In genomic region chrX:70327656-70328055, GRCm38 (mm10) we compare ENCODE assay signal across 18 mouse cellular contexts.
"Had no signal": no experiment of that assay in that cellular context is flagged by ENCODE, and none has a peak within 500 bp of the region (broad histone marks: within the 10 kb centered on the region; RNA-seq: fewer than 3 reads in every experiment).

No protein-coding gene starts in this region.

- H3K27me3 ChIP-seq: lung, embryonic 15.5 days; midbrain, embryonic 12.5 days; neural tube, embryonic 13.5 days; neural tube, embryonic 15.5 days had no signal

- H3K27ac ChIP-seq: lung, embryonic 15.5 days; midbrain, embryonic 10.5 days; midbrain, embryonic 12.5 days; neural tube, embryonic 13.5 days; neural tube, embryonic 15.5 days had no signal

- DNase-seq: liver, postnatal 0 days; lung, adult 2 months; lung, postnatal 14 days; lung, postnatal 4 days; retina, postnatal 1 day; right cerebral cortex, adult 18-20 months; right cerebral cortex, postnatal 25 days; right cerebral cortex, postnatal 4 days; spleen, adult 18-20 months; thymus, adult 18-20 months; thymus, postnatal 25 days; thymus, postnatal 4 days had no signal

- H3K4me1 ChIP-seq: lung, embryonic 15.5 days; midbrain, embryonic 10.5 days; midbrain, embryonic 12.5 days; neural tube, embryonic 13.5 days had no signal

- H3K36me3 ChIP-seq: lung, embryonic 15.5 days; midbrain, embryonic 10.5 days; midbrain, embryonic 12.5 days; neural tube, embryonic 13.5 days; neural tube, embryonic 15.5 days had no signal

- H3K9ac ChIP-seq: liver, postnatal 0 days; lung, embryonic 15.5 days; midbrain, embryonic 12.5 days; neural tube, embryonic 13.5 days; neural tube, embryonic 15.5 days had no signal

- H3K4me3 ChIP-seq: lung, embryonic 15.5 days; midbrain, embryonic 10.5 days; midbrain, embryonic 12.5 days; myocyte; neural tube, embryonic 13.5 days; neural tube, embryonic 15.5 days had no signal

- H3K9me3 ChIP-seq: lung, embryonic 15.5 days; midbrain, embryonic 10.5 days; midbrain, embryonic 12.5 days; neural tube, embryonic 13.5 days; neural tube, embryonic 15.5 days had no signal
